Mouse (Mus musculus) adrenal gland, postnatal 4 days (tissue): Measurements from ENCODE around the gene Oscar. TPM values are rescaled to one million over a fixed set of nuclear protein-coding genes. Genes with fewer than 3 reads are reported as not detected.
"Not testable (repeated sequence)": the region's sequence is repeated elsewhere in the genome, so short reads cannot be mapped to it uniquely, and the experiment has no call there.

Experiments
- DNase-seq, 2 experiments: peaks; one replicate each; pipeline ENCODE4 v3.0.0; 2021 to 2022; ENCODE audit warnings: low spot score in 2 of 2, mixed read lengths in 2 of 2
- total RNA-seq, 2 experiments: library from RNA; stranded (reverse); gene quantifications; 2 replicates each; pipeline ENCODE4 v1.2.3; 2021

Gene Oscar
- total RNA-seq, 2 experiments from 2014 or later = 0.28 TPM

DNA sequence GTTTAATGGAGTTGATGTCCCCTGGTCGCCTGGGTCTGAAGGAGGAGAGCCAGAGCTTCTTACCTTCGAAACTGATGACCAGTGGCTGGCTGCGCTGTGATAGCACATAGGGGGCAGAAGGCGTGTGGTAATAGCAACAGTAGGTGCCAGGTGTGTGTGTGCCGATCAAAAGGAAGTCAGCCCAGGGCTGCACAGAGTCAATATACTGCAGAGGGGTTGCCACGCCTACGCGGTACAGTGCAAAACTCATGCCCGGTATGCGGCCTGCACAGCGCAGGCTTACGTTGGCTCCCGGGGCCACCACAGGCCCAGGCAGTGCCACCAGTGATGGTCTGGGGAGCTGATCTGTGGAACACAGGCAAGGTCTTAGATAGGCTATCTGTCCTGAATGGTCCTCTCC lies 5.0 kb downstream of the Oscar start:
- no peak for DNase-seq

DNA sequence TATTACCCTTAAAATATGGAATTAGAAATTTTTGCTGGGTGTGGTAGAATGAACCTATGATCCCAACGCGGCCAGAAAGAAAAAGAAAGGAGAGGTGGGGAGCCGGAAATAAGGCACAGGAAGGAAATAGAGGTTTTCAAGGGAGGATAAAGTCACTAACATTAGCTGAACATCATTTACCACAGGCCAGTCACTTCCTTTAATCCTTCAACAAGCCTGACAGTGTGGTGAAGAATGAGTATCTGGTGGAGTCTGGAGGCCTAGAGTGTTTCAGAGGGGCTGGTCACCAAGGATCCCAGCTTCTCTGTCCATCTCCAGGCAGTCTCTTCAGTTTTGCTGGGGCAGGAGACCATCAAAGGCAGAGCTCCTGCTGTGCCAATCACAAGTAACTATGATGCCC lies 5.5 kb downstream of the Oscar start:
- no peak for DNase-seq

DNA sequence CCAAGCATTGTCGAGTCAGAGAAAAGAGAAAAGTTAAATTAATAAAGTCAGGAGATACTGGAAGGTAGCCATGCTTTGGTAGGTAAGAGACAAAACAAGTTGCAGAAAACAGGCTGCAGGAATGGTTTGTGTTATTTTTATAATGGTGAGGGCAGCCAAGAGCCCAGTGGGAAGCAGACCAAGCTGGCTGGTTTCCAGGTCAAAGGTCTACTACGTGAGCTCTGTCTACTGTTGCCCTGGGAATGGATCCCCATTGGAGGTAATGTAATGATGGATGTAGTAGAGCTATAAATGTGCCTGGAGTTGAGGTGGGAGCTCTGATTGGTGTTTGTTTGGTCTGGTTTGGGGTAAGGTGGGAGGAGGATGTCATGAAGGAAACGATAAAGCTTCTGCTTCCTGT lies 6.9 kb downstream of the Oscar start:
- no peak for DNase-seq

DNA sequence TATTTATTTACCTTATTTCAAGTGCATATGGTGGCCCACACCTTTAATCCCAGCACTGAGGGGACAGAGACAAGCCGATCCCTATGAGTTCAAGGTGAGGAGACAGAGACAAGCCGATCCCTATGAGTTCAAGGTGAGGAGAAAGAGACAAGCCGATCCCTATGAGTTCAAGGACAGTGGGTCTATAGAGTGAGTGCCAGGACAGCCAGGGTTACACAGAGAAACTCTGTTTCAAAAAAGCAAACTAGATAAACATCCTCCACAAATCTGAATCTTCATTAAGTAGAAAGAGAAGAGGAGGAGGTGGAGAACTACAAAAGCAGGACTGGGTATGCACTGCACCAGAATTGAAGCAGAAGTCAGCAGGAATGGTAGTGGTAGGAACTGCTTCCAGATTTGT lies 7.3 kb downstream of the Oscar start:
- DNase-seq = no peak

DNA sequence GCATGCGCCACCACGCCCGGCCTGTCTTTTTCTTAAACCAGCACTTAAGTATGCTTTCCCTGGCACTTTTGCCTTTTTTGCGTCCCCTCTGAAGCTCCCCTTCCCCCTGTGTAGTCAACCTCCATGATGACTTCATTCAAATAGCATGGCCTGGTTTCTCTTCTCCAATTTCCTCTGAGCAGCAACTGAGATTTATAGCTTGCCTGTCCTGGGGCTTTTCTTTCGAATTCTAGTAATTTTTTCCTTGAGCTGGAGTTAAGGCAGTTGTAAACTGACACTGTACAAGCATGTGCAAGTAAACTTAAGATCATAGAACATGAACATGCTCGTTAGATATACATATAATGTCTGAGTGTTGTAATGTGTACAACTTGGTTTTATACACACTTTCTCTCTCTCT lies 8.6 kb downstream of the Oscar start:
- DNase-seq = no peak

DNA sequence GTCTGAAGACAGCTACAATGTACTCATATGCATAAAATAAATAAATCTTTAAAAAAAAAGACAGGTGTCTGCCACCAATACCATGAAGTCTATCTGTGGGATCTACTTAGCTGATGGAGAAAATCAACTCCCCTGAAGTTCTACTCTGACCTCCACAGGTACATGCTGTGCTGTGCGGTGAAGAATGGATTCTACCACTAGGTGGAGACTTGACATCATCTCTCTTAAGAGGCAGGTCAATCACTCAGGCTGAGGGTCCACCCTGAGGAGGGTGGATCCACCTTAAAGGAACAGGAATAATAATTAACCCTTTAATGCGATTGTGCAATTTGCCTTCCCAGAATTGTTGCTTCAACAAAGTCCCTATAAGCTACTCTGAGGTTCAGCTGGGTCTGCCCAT lies 9.2 kb downstream of the Oscar start:
- no peak for DNase-seq

DNA sequence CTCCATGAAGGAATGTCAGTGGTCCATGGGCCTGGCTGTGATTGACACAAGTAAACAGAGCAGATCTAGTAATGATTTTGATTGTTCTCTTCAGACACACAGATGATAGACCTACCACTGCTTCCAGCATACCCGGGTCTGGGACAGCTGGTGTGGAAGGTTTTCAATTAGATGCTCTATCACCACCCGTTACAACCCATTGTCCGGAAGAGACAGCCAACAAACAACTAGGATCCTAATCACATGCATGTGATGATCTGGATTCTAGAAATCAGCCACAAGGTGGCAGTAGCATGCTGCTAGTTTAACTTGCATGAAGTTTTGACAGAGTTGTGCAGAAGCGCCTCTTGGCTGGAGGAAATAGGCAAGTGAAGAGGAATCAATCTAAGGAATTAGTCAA lies 14.8 kb downstream of the Oscar start:
- DNase-seq = peak in 1 of 2 experiments; percentile 21

DNA sequence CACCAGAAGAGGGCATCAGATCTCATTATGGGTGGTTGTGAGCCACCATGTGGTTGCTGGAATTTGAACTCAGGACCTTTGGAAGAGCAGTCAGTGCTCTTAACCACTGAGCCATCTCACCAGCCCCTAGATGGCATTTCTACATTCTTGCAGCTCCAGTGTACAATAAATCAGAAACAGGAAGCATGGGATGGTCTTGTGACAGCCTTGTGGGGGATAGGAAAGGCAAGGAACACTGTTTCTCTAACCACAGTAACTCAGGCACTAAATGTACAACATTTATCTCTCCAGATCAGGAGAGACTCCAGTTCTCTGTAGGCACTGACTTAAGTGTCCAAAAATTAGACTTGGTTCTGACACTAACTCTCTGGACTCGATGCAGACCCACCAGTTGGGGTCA lies 18.2 kb downstream of the Oscar start:
- not testable (repeated sequence) for DNase-seq

DNA sequence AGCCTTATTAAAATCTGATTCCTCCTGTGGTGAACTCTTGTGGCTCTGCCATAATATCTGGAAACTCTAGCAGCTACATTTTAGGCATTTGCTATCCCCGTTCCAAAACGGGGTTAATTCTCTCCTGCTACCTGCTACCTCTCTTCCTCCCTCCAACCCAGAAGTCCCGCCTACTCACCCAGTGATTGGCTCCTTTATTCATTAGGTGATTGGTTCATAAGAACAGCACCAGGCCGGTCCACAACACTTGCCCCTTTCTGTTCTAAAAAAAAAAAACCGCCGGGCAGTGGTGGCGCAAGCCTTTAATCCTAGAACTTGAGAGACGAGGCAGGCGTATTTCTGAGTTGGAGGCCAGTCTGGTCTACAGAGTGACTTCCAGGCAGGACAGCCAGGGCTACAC lies 20.8 kb downstream of the Oscar start:
- no peak for DNase-seq

DNA sequence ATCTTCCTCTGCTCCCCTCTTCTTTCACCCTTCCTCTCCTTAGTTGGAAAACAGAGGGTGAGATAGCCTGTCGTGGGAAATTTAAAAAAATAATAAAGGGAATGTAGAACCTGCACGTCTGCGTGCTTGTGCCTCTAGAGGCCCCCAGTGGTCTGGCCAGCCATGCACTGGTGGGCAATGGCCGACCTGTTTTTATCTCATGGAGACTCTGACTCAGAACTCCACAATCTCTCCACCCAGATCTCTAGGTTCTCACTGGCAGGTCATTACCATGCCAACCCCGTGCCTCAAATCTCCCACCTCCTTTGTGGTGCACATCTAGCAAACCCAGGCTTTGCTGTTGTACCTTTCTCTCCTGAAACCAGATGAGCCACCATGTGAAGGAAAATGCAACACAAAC lies 21.3 kb downstream of the Oscar start:
- DNase-seq = no peak

DNA sequence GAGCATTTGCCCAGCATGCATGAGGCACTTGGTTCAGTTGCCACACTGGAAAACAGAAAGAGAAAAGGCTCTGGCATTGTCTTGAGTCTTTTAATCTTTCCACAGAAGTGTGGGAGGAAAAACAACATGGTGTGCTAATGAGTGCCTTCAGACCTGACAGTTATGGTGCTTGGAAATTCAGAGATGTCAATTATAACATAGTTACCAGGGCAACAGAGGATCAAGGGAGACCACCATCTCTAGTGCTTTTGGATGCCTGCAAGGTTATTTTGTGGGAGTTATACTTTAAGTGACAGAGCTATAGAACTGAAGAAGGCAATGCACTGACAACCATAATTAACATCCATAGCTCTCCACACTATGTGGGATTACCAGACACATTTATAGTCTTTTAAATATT lies 22.1 kb downstream of the Oscar start:
- DNase-seq = no peak

DNA sequence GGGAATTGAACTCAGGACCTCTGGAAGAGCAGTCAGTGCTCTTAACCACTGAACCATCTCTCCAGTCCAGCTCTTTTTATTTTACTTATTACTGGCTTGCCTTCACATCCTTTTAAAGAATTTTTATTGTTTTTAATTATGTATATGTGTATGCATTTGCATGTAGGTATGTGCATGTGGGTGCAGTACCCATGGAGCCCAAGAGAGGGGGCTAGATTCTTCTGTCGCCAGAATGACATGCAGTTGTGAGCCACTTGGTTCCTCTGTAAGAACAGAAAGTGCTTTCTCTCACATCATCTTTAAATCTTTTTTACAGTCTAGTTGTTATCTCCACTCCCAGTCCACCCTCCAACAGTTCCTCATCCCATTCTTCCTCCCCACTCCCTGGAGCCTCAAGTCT lies 24.4 kb downstream of the Oscar start:
- no peak for DNase-seq

DNA sequence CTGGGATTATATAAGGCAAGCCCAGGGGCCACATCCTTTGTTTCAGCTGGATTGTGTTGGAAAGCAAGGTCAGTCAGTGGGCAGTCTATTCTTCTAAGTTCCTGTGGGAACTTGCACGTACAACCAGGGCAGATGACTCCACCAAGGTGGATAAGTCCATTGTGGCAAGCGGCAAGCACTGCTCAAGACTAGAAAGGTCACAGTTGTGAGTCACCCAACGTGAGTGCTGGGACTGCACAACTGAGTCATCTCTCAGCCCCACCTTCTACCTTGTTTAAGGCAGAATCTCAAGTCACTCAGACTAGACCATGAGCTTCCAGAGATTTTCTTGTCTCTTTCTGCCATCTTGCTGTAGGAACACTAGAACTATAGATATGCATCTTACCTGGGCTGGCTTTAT lies 25.4 kb downstream of the Oscar start:
- DNase-seq = no peak

DNA sequence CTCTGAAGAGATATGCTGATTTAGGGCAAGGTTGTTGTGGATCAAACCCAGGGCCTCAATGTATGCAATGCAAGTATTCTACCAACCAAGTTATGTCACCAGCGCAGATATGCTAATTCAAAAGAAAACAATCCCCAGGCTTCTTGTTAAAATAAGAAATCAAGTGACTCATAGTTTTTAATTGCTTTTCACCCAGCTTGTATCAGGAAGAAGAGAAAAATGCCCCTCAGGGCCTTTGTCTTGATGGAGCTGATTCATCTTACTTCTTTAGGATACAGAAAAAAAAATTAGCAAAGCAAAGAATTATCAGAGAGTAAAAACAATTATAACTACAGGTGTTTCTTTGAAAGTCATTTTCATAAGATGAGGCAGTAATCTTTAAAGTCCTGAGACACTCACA lies 28.7 kb downstream of the Oscar start:
- DNase-seq = no peak

DNA sequence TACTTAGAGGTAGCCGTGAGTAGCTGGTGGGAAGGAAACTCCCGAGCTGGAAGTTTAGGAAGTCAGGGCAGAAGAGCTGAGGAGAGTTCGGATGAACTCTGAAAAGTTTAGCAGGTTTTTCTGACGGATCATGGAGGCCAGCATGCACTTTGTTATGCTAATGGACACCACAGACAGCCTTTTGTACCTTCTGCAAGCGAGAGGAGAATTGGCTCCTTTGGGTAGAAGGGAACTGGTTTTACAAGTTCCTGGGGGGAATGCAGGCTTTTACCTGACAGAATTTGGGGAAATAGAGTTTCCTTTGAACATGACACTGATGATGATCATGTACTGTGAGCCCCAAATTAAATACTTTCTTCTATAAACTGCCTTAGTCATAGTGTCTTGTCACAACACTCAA lies 29.7 kb downstream of the Oscar start:
- DNase-seq = no peak

DNA sequence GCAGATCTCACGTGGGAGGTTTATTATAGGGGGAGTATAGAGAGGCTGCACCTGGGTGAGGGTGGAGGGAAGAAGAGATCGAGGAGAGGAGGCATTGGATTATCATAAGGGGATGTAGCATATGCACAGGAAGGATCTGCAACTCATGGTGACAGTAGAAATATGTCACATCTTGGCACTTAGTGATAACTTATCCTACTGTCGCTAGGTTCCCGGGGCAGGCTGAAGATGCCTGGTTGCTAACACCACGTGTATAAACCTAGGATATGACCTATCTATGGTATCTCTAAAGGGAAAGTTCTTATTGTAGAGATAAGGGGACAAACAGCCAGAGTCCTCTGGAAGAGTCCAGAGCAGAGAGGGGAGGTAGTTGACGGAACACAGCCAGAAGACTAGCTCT lies 30.2 kb downstream of the Oscar start:
- DNase-seq = no peak

DNA sequence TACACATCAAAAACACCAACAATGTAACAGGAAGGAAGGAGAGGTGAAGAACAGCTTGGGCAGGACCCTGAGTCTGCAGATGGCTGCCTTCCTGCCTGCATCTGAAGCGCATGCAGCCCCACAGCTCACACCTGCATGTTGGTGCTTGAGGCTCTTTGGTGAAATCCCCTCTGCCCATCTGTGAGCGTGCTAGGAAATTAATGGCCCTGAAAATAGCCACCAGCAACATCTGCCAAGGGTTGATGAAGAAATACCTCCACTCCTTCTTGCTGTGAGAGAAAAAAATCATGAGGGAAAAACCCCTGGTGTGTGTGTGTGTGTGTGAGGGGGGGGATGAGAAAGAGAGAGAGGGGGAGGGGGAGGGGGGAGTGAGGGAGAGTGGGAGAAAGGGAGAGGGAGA lies 35.9 kb downstream of the Oscar start:
- DNase-seq = no peak

DNA sequence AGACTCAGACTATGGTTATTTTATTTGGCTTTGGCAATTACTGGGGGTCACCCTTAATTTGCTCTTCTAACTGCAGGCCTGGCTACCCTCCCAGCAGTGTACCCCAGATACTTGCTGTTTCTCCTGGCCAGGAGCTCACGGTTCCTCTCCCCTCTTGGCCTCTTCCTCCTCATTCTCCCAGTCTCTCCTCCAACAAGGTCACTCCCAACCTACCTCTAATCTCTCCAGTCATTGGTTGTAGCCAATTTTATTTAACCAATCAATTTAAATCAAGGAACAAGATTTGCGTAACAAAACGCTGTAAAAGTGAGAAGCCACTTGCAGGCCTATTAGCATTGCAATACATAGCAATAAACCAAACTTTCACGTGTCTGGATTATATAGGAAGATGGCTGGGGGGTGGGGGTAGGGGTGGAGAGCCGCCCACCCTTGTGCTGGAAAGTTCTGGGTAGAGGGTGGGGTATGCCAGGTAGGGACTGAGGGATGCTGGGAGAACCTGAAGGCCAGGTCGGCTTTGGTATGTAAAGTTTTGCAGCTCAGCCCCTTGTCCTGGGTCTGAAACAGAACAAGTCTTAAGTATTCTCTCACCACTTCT lies 36.9 kb downstream of the Oscar start:
- DNase-seq = no peak

DNA sequence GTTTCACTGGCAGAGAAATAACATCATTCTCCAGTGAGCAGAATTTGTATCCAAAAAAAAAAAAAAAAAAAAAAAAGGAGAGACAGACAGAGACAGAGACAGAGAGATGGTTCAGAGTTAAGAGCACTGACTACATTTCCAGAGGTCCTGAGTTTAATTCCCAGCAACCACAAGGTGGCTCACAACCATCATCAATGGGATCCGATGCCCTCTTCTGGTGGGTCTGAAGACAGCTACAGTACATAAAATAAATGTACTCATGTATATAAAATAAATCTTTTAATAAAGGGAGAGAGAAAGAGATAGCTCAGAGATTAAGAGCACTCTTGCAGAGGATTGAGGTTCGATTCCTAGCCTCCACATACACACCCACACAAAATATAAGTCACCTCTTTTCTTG lies 37.8 kb downstream of the Oscar start:
- no peak for DNase-seq

DNA sequence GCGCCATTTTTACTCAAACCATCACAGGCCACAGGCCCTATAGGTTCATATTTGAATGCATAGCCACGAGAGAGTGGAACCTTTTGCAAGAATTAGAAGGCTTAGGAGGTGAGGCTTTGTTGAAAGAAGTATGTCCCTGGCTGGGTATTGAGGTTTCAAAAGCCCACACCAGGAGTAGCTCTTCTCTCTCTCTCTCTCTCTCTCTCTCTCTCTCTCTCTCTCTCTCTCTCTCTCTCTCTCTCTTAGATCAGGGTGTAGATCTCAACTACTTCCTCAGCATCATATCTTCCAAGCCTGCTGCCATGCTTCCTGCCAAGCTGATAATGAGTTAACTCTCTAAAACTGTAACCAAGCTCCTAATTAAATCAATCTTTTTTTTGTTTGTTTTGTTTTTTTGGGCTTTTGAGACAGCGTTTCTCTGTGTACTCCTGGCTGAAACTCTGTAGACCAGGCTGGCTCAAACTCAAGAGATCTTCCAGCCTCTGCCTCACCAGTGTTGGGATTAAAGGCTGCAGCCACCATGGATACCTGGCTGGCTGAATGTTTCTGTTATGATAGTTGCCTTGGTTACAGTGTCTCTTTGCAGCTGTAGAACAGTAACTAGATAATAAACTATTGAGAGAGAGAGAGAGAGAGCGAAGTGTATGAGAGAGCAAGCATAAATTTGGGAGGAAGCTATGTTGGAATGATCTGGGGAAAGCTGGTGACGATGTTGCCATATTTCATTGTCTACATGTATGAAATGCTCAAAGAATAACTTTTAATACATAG lies 39.4 kb downstream of the Oscar start:
- DNase-seq = no peak

DNA sequence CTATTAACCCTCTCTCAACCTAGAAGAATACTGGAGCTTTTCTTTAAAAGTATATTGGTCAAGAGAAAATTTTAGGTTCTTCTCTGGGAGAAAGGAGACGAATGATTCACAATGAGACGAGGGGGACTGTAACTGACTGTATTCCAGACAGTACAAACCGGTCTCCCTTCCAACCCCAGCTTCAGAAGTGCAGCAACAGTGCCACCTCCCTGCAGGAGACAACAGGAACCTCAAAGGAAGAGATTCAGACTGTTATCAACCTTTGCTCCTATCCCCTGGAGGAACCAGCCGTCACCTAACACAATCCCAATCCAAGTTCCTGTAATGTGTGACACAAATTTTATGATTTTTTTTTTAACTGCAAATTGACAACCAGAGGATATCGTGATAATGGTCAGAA lies 41.7 kb downstream of the Oscar start:
- no peak for DNase-seq

DNA sequence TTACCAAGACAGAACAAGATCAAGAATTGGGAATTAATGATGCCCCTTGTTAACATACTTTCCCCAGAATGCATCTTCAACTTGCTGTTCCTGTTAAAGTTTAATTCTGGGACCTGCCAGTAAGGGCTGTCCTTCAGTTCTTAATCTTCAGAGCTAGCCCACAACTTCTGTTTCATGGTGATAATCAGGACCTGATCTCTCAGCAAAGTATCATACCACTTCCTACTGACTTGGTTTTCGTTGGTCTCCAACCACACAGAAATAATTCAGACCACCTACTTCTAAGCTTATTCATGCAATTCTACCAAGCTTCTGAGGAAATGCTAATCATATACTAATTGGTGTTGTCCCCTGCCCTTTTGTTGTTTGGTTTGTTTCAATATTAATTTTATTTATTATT lies 44.1 kb downstream of the Oscar start:
- DNase-seq = no peak

DNA sequence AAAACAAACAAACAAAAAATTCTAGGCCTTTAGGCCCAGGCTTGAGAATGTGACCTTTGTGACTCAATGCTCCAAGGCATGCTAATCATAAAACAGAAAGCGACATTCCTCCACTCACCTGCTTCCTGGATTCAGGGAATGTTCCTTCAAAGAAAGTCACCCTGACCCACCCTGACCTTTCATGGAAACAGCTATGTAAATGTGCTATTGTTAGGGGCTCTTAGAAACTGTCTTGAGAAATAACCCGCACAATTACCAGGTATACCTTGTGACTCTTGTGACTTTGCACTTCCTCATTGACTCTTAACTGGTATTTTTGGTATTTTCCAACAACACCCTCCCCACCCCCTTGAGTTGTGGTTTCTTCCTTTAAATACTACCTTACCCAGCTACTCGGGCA lies 45.4 kb downstream of the Oscar start:
- DNase-seq = not testable (repeated sequence)
